Mouse (Mus musculus): Measurements from ENCODE around the gene Top3b.
"Not testable (repeated sequence)": the region's sequence is repeated elsewhere in the genome, so short reads cannot be mapped to it uniquely, and the experiment has no call there.

The Top3b gene

DNA sequence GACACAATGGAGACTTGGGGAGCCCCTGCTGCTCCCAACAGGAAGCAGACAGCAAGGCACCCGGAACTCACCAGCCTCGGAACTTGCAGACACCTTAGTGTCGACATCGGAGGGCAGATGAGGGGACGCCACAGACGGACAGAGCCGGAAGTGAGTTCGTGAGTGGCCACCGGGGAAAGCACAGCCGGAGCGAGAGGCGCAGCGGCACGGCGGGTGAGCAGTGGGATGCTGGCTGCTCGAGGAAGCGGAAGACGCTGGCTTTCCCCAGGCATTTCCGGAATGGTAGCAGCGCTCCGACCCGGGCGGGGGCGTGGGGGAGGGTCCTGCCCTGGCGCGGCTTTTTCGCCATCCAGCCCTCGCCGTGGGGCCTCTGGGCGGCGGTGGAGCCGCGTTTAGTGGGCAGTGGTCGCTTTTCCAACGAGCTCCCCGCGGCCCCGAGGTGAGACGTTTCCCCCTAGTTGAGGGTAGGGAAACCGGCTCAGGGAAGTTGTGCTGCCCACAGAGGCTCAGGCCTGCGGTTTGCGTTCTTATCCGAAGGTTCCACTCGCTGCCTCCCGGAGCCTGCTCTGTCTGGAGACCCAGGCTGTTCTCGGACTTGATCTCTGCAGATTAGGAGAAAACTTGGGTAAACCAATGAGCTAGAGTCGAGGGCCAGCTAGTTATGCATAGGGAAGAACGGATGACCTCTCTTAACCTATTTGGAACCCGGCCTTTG, at the start of gene Top3b, which contains the start of gene Vpreb1:
Gene Top3b, plus strand, starts transcription at position 120 of the 715 bp plus-strand sequence.
Gene Vpreb1, minus strand, starts transcription at position 227 of the 715 bp plus-strand sequence.
- peak; percentile 96 for DNase-seq (ENCODE audit: low read depth, low spot score)

DNA sequence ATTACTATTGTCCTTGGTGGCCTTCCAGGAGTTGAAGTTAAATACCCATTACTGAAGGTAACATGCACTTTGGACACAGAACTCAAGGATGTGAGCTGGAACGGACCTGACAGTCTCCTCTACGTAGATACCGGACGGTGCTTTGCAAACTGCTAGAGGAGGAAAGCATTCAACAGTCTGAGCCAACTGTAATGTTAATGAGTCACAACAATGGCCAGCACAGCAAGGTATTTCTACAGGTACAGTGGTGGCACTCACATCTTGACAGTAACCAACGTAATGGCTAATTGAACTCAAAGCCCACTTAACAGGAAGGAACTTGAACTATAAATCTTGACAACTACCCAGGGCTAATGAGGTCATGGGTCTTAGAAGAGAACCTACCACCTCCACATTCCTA, 45.1 kb upstream of the Top3b start:
- no peak for DNase-seq (ENCODE audit: low read depth, low spot score)

DNA sequence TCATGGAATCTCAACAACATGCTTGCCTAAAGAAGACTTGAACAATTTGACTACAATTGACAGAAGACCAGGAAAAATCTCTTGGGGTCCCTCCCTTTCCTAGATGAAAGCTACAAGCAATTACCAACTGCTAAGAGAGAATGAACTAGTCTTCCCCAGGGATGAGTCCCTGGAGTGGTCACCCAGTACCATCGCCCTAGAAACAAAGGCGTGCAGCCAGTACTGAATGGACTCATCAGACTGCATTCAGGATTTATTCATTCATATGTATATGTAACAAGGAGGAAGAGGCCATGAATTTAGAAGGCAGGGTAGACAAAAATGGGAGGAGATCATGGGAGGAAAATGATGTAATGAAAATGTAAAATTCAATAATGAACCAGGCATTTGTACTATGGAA, 44.3 kb upstream of the Top3b start:
- no peak for DNase-seq (ENCODE audit: low read depth, low spot score)

DNA sequence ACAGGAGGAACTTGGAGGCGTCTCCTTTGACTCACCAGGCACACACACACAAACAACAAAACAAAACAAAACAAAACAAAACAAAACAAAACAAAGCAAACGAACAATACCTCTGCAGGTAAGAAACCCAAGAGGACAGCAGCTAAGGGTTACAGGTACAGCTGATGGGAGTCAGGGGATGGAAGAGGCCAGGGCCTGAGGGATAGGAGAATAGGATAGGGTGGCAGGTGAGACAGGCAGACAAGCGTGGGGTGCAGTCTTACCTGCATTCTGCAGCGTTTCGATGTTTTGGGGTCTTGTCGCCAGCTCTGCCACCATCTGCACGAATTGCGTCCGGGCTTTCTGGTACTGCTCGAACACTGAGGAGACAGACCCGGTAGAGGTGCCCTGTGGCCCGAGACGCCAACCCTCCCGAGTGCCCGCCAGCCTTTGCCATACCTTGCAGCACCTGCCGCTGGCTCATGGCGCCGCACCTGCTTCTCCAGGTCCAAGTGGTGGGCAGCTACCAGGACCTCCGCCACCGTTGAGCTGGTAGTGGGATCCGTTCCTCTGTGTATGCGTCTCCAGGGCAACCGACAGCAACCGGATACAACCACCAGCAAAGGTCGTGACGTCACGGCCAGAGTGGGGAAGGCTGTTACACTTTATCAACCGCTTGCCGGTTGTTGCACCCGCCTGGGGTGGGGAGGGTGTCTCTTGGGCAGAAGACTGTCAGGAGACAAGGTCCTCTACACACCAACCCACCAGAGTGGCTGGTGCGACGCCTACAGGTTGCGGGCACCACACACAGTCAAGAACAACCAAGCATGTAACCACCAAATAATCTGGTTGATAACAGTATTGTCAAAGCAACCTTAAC, 41.5 kb upstream of the Top3b start, which contains the start of gene Spag6l:
Gene Spag6l, minus strand, starts transcription at position 700 of the 859 bp plus-strand sequence.
- peak; percentile 79 for DNase-seq (ENCODE audit: low read depth, low spot score)

DNA sequence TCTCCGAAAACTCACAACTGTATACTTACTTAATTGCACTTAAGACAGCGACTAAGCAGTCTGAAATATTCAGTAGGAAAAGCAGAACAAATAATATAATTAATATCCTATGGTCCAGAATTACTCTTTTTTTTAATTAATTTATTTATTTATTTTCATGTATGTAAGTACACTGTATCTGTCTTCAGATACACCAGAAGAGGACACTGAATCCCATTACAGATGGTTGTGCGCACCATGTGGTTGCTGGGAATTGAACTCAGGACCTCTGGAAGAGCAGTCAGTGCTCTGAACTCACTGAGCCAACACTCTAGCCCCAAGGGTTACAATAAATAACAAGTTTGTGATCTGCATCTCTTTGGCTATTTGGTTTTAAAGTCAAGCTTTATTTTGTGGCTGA, 40.9 kb upstream of the Top3b start:
- no peak for DNase-seq (ENCODE audit: low read depth, low spot score)

DNA sequence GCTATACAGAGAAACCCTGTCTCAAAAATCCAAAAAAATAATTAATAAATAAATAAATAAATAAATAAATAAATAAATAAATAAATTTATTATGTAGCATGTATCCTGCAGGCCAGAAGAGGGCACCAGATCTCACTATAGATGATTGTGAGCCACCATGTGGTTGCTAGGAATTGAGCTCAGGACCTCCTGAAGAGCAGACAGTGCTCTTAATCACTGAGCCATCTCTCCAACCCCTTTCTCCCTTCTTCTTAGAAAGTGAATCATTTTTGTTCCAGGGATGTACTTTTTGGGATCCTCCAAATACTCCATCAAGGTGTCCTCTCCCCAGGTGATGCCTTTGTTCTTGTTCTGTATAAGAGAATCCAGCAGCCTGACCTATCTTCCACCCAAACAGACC, 21.3 kb upstream of the Top3b start:
- no peak for DNase-seq (ENCODE audit: low read depth, low spot score)

DNA sequence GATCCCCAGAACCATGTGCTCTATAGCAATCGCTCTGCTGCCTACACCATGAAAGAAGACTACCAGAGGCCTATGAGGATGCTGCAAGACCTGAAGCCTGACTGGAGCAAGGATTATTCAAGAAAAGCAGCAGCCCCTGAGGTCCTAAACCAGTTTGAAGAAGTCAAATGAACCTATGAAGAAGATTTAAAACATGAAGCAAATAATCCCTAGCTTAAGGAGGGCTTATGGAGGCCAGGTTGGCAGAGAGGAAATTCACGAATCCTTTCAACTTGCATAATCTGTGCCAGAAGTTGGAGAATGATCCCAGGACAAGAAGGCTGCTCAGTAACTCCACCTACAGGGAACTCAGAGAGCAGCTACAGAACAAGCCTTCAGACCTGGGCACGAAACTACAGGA, 18.1 kb upstream of the Top3b start:
- DNase-seq (ENCODE audit: low read depth, low spot score), result no peak

DNA sequence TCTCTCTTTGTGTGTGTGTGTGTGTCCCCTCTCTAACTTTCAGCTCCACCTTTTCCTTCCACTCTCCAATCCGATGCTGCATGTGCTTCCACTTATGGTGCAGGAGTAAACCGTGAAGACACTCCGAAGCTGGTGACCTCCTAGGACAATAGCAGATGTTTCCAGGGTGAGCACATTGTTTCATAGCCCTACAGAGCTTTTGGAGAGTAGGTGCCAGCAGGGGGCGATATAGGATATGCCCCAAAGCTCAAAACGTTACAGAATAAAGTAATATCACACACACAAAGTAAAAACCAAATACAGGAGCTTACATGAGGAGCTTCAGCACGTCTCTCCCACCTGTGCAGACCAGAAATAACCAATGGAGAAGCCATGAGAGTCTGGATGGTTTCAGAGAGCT, 15.7 kb upstream of the Top3b start:
- DNase-seq (ENCODE audit: low read depth, low spot score), result peak; percentile 46

DNA sequence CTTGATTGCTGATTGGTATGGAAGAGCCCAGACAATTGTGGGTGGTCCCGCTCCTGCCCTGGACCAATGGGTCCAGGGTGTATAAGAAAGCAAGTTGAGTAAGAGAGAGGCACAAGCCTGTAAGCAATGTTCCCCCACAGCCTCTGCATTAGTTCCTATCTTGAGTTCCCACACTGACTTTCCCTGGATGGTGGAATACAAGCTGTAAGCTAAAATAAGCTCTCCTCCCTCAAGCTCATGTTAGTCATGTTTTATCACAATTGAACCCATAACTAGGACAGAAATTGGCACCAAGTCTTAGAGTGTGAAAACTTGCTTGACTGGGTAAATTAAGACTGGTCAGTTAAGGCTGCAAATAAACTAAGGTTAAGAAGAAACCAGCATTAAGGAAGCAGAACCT, 15.0 kb upstream of the Top3b start:
- no peak for DNase-seq (ENCODE audit: low read depth, low spot score)

DNA sequence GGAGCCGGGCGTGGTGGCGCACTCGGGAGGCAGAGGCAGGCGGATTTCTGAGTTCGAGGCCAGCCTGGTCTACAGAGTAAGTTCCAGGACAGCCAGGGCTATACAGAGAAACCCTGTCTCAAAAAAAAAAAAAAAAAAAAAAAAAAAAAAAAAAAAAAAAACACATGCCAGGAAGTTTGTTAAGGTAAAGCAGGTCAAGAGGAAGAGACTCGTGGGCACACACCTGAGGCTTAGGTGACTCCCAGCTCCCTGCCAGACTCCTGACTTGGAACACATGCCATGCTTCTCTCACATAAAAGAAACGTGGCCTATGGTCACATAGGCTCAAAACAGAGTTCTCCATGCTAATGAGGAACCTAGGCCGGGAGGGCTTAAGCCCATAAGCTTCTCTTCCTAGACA, 14.5 kb upstream of the Top3b start:
- not testable (repeated sequence) for DNase-seq (ENCODE audit: low read depth, low spot score)

DNA sequence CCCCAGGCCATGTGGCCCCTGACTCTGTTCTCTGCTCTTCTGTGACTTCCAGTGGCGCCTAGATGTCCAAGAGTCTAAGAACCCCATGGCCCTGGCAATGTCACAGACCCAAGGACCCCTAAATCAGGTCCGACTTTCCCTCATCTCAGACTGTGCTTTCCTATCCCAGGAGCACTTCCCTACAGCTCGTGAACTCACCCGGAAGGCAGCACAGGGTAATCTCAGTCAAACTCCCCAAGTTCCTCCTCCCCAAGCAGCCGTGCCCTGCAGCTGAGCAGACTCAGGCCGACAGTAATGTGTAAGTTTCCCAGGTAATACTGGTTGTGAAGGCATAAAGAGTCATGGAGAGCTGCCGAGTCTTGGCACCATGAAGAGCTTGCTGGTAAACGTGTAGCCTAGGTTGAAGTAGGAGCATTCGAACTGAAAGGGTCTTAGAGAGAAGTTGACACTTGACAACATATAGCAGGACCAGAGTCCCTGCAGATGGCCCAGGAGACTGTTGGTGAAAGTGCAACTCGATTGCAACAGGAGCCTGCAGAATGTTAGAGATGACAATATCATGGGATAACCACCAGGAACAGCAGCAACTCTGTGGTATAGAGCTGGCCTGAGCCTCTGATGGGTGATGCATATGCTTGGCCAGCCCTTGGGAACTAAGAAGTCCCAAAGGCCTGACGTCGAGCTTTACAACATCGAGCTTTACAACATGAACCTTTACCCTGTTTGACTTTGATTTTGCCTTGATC, 13.6 kb upstream of the Top3b start:
- no peak for DNase-seq (ENCODE audit: low read depth, low spot score)

DNA sequence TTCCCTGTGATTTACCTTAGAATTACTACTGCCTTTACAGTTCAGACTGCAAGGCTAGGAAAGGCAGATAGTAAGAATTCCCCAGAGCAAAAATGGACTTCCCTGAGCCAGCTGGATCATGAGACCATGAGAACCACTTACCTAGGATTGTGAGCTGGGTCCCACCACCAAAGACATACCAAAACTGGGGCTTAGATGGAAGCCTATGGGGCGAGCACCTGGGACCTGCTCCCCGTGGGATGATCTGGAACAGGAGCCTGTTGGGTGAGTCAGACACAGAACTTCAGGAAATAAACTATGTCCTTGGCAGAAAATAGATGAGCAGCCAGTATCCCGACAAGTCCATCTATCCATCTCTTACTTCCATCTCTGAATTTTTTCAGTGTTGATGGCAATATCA, 8.2 kb upstream of the Top3b start:
- DNase-seq (ENCODE audit: low read depth, low spot score), result no peak

DNA sequence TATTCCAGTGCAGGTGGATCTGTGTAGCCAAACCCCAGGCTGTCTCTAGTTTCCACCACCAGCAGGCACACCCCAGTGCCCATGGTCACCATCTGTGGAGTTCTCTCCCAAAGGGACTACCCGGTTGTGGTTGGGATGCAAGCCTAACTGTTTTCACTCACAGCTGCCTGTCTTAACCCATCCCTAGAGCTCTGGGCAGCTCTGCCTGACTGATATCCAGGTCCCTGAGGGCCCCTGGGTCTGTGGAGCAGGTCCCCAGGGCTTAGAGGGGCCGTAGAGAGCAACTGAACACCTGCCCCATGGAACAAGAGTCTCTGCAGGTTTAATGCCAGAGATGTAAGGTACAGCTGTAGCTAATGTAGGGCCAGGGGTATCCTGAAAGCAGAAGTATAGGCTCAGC, 6.6 kb upstream of the Top3b start, which contains the start of gene Igll1:
Gene Igll1, minus strand, starts transcription at position 8 of the 400 bp plus-strand sequence.
- no peak for DNase-seq (ENCODE audit: low read depth, low spot score)

DNA sequence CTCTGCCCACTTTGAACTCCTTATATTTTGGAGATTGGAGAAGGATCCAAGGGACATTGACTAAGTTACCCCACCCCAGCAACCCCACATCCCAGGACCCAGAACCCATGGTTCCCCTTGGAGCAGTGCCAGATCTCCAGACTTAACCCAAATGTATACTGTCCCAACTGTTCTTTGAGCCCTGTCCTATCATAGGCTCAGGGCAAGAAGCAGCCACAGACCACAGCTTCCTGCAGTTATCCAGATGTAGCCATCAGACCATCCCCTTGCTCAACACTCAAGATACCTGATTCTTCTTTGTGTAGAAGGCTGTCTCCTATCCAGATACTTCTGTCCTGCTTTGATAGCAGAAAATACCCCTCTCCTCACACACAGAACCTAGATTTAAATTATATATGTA, 5.3 kb upstream of the Top3b start:
- no peak for DNase-seq (ENCODE audit: low read depth, low spot score)

DNA sequence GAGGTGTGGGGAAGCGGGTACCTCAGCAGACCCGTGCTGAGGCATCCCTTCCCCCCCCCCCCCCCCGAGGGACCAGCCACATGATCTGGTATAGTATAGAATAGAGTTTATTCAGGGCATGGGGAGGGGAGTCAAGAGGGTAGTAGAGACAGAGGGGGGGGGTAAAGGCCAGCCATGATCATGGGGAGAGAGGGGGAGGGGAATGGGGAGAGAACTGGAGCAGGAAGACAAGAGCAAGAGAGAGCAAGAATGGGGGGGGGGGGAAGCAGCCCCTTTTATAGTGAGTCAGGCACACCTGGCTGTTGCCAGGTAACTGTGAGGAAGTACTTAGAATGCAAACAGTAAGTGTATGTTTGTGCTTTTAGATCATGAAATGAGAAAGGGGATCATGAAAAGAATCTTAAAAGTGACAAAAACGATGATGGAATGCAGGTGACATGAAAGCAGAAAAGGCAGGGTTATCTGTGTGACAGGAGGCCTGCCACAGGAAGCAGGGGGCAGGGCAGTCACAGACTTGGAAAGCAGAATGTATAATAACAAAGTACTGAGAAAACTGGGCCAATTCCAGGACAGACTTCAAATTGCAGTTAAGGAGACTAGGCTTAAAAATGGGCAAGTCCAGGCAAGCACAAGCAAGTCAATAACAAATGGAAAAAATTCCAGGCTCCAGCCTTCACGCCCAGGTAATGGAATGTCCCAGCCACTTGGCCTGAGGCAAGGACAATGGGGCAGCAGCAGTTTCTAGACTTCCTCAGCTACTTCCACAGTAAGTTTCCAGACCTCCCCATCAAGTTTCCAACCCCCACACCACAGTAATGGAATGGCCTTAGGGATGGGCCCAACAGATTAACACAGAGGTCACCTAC, 4.6 kb upstream of the Top3b start:
- DNase-seq (ENCODE audit: low read depth, low spot score), result peak; percentile 41

DNA sequence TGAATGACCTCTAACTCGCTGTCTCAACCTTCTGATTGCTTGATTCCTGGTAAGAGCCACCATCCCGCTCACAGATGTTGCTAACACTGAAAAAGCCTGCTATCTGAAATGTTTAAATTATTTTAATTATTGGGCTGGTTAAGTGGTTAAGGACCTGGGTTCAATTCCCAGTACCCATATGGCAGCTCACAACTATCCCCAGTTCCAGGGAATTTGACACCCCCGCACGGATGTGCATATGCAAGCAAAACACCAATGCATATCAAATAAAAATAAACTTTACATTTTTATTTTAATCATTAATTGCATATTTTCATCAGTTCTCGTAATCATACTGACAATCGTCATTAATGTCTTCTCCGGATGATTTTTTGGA, 307 bp upstream of the Top3b start:
- DNase-seq (ENCODE audit: low read depth, low spot score), result peak; percentile 2

DNA sequence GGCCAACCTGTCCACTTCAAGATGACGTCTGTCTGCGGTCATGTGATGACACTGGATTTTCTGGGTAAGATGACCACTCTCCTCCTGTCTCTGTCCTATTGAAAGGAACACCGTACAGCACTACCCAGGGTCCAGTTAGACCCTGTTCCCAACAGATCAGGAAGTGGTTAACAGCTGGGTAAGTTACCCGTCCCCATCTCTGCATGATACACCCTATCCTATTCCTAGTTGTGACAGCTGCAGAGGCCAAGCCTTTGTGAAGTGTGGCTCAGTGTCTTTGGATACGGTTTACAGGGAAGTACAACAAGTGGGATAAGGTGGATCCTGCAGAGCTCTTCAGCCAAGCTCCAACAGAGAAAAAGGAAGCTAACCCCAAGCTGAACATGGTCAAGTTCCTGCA, 8.5 kb downstream of the Top3b start:
- DNase-seq (ENCODE audit: low read depth, low spot score), result no peak

DNA sequence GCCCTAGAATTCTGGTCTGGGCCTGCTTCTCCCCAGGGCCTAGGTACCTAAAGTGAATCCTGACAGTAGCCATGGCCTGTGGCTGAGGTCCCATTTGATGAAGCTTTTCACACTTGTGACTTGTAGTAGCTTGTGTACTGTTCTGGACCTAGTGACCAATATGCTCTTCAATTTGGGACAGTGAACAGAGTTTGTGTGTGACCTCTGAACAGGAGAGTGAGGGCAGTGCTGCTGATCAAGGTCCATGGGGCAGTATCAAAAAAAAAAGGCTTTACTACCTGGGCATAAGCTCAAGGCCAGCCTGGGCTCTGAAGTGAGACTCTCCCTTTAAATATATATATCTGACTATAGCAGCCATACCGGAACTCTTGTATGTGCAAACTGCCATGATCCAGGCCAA, 17.8 kb downstream of the Top3b start:
- DNase-seq (ENCODE audit: low read depth, low spot score), result no peak

DNA sequence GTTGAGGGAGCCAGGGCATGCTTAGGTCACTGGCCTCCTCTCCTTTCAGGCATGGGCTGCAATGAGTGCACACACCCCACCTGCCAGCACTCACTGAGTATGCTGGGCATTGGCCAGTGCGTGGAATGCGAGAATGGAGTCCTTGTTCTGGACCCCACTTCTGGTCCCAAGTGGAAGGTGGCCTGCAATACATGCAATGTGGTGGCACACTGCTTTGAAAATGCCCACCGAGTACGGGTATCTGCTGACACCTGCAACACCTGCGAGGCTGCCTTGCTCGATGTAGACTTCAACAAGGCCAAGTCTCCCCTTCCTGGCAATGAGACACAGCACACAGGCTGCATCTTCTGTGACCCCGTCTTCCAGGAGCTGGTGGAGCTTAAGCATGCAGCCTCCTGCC, 21.8 kb downstream of the Top3b start:
- no peak for DNase-seq (ENCODE audit: low read depth, low spot score)

DNA sequence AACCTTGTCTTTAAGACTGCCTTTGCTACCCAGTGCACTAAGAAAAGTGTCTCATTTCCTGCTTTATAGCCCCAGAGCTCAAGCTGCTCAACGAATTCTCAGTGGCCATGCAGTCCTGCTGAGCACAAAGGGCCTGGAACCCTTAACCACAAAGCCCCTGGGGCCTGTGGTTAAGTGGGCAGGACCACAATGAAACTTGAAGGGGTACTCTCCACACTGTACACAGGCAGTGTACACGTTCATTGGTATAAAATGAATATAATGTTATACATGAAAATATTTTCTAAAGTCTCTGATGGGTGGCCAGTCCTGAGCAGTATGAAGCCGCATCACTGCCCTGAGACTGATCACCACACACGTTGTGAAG, 25.5 kb downstream of the Top3b start:
- no peak for DNase-seq (ENCODE audit: low read depth, low spot score)

DNA sequence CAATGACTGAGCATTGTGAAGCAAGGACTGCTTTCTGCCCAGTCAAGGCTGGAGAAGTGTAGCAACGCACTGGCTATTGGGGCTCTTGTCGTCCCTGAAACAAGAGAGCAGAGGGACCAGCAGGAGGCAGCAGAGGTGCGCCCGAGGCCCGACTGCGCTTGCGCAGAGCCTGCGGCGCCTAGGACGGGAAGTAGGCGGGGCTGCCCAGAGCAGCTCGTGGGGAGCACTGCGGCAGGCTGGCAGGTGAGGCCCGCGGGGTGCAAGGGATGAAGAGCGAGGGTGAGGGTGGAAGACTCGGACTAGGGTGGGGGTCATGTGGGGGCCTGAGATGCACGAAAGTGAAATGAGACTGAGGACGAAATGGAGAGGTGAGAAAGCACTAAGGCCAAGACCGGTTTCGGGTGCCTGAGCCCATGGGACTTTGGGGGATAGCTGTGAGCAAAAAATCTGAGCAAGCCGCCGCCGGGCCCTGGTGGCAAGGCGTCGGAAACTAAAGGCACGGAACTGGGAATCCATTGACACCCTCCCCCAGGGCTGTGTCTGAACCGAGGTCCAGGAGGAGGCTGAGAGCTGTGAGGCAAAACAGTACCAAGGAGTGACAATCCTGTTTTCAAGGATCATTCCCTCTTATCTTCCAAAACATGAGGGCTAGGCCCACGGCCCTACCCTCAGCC, 26.0 kb downstream of the Top3b start, which contains the start of gene Ppm1f:
Gene Ppm1f, plus strand, starts transcription at position 88 of the 674 bp plus-strand sequence.
- DNase-seq (ENCODE audit: low read depth, low spot score), result peak; percentile 95

Data from forelimb bud, embryonic 11.5 days (tissue).